Mouse (Mus musculus): ENCODE measurements around the gene Frk.
"Not testable (repeated sequence)": the region's sequence is repeated elsewhere in the genome, so short reads cannot be mapped to it uniquely, and the experiment has no call there.

Gene Frk

GRCm38 (mm10) chr10:34618490-34618889 lies 135.3 kb downstream of the Frk start:
- no peak for DNase-seq

- DNase-seq: not testable (repeated sequence)
Measured at GRCm38 (mm10) chr10:34620540-34620939, 137.3 kb downstream of the Frk start.

- DNase-seq: no peak
Measured at GRCm38 (mm10) chr10:34638245-34638644, 155.0 kb downstream of the Frk start.
